Mouse (Mus musculus): Measurements from ENCODE around the gene Ezr. TPM values are rescaled to one million over a fixed set of nuclear protein-coding genes. Genes with fewer than 3 reads are reported as not detected.
"Not testable (repeated sequence)": the region's sequence is repeated elsewhere in the genome, so short reads cannot be mapped to it uniquely, and the experiment has no call there.

The Ezr gene
- polyA plus RNA-seq, 1 experiment from 2014 or later: 31.9 TPM

- not testable (repeated sequence) for H3K4me2 ChIP-seq (ENCODE audit: low read length); H3K4me1 ChIP-seq (ENCODE audit: control insufficient read depth, insufficient read depth, low read length); H3K9ac ChIP-seq (ENCODE audit: low read depth, low read length); H3K4me3 ChIP-seq (ENCODE audit: low read depth, low read length); H3K36me3 ChIP-seq (ENCODE audit: control insufficient read depth, insufficient read depth, low read length); H3K27me3 ChIP-seq (ENCODE audit: control insufficient read depth, insufficient read depth, low read depth, low read length); H3K9me3 ChIP-seq (replicated peaks; ENCODE audit: control insufficient read depth, low read length, poor library complexity, severe bottlenecking); ATAC-seq; H3K27ac ChIP-seq (ENCODE audit: low read length)
- 57% methylated on average over 1 of the region's 8 CpGs for WGBS
Measured at GRCm38 (mm10) chr17:6702625-6703221, 79.9 kb downstream of the Ezr start.

DNA sequence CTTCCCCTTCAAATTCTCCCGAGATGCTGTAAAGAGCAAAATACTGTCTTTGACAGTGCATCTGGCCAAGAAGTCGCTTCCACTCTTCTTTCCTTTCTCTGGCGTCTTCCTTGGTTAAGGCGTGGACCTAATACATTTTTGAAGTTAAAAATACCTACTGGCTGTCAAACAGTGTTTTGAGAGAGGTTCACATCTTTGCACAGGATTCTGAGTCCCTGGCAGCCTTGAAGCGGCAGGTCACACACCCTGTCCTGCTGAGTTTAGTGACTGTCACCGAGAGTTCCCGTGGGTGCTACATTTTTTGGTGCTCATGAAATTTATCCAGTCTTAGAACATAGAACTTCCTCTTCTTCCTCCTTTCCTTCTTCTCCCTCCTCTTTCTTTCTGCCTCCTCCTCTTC, 82.5 kb downstream of the Ezr start:
- H3K27me3 ChIP-seq (ENCODE audit: control insufficient read depth, insufficient read depth, low read depth, low read length); H3K36me3 ChIP-seq (ENCODE audit: control insufficient read depth, insufficient read depth, low read length); H3K27ac ChIP-seq (ENCODE audit: low read length); H3K4me3 ChIP-seq (ENCODE audit: low read depth, low read length); ATAC-seq; H3K9me3 ChIP-seq (replicated peaks; ENCODE audit: control insufficient read depth, low read length, poor library complexity, severe bottlenecking); H3K4me2 ChIP-seq (ENCODE audit: low read length); H3K9ac ChIP-seq (ENCODE audit: low read depth, low read length); H3K4me1 ChIP-seq (ENCODE audit: control insufficient read depth, insufficient read depth, low read length): not testable (repeated sequence)
- 74% methylated on average over 3 of the region's 7 CpGs for whole genome bisulfite sequencing

DNA sequence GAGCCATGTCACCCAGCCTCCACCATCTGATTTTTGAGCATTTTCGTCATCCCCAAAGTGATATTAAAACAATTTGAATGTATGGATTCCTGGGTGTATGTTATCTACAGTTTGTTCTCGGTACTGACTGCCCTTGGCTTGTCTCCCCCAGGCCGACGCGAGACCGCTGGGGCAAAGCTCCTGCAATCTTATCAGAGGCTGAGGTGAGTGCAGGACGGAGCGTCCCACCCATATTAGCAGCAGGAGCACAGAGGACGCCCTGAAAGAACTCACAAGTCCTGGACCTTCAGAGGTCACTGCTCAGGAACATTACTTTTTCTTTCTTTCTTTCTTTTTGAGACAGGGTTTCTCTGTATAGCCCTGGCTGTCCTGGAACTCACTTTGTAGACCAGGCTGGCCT, 83.1 kb downstream of the Ezr start:
- not testable (repeated sequence) for H3K4me3 ChIP-seq (ENCODE audit: low read depth, low read length); H3K4me2 ChIP-seq (ENCODE audit: low read length); H3K9me3 ChIP-seq (replicated peaks; ENCODE audit: control insufficient read depth, low read length, poor library complexity, severe bottlenecking); H3K36me3 ChIP-seq (ENCODE audit: control insufficient read depth, insufficient read depth, low read length); ATAC-seq; H3K27me3 ChIP-seq (ENCODE audit: control insufficient read depth, insufficient read depth, low read depth, low read length); H3K4me1 ChIP-seq (ENCODE audit: control insufficient read depth, insufficient read depth, low read length); H3K27ac ChIP-seq (ENCODE audit: low read length); H3K9ac ChIP-seq (ENCODE audit: low read depth, low read length)
- WGBS: 93% methylated on average over 8 of the region's 9 CpGs

DNA sequence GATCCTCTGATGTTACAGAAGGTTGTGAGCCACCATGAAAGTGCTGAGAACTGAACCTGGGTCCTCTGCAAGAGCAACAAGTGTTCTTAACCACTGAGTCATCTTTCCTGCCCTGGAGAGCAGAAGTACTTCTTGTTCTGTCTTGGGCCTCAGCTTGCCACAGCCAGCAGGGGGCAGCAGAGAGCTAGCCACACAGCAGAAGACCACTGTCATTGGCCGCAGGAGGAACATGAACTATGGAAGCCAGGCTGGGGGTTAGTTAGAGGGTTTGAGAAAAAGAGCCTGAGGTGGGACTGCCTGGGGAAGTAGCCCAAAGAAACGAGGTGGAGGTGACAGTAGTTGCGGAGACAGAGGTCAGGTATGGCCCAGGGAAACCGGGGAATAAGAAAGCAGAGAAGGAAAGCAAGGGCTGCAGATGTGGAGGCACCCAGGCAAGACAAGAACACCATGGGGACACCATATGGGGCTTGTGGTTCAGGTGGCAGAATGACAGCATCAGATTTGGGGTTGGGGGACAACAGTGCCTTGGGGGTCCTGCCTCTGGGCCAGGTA, 85.3 kb downstream of the Ezr start:
- not testable (repeated sequence) for H3K9ac ChIP-seq (ENCODE audit: low read depth, low read length); H3K27me3 ChIP-seq (ENCODE audit: control insufficient read depth, insufficient read depth, low read depth, low read length); H3K4me1 ChIP-seq (ENCODE audit: control insufficient read depth, insufficient read depth, low read length); H3K9me3 ChIP-seq (replicated peaks; ENCODE audit: control insufficient read depth, low read length, poor library complexity, severe bottlenecking); H3K4me2 ChIP-seq (ENCODE audit: low read length); H3K36me3 ChIP-seq (ENCODE audit: control insufficient read depth, insufficient read depth, low read length); H3K27ac ChIP-seq (ENCODE audit: low read length); H3K4me3 ChIP-seq (ENCODE audit: low read depth, low read length)
- WGBS: 58% methylated on average over 2 of the region's 4 CpGs
- peak; percentile 53; the same call in 1 of the 2 replicates for ATAC-seq

DNA sequence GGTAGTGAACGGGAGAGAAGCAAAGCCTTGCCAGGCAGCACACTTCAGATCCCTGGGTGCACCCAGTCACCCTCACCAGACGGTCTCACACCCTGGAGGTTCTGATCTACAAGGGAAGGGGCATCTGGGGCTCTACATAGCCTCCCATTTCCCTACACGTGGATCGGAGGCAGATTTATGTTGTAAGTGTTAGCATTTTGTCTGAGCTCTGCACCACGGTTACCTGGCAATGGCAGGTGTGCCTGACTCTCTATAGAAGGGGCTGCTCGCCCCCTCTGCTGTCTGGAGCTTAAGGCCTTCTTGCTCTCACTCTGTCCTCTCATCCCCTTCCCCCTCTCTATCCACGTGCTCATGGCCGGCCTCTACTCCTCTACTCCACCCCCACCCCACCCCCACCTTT, 86.1 kb downstream of the Ezr start:
- WGBS: 55% methylated on average over 7 of the region's 8 CpGs
- H3K27me3 ChIP-seq (ENCODE audit: control insufficient read depth, insufficient read depth, low read depth, low read length); H3K36me3 ChIP-seq (ENCODE audit: control insufficient read depth, insufficient read depth, low read length); H3K4me1 ChIP-seq (ENCODE audit: control insufficient read depth, insufficient read depth, low read length); H3K9ac ChIP-seq (ENCODE audit: low read depth, low read length); H3K4me3 ChIP-seq (ENCODE audit: low read depth, low read length); H3K27ac ChIP-seq (ENCODE audit: low read length); H3K9me3 ChIP-seq (replicated peaks; ENCODE audit: control insufficient read depth, low read length, poor library complexity, severe bottlenecking); H3K4me2 ChIP-seq (ENCODE audit: low read length); ATAC-seq: not testable (repeated sequence)

DNA sequence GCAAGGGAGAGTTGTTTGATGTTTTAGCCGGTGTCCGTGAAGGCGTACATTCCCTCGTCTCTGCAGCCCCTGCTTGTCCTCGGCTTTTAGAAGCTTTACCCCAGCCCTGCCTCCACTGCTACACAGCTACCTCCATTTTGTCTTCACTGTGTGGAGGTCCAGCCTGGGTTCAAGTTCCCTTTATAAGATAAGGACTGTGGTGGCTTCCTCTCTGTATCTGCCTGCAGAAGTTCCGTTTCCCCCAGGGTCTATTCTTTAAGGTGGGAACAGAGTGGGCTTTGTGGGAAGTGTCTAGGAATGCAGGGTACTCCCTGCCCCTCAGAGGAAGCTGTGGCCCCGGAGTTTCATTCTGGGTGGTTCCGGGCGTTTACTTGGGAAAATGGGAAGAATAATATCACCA, 86.9 kb downstream of the Ezr start:
- ATAC-seq; H3K9me3 ChIP-seq (replicated peaks; ENCODE audit: control insufficient read depth, low read length, poor library complexity, severe bottlenecking); H3K27ac ChIP-seq (ENCODE audit: low read length); H3K4me2 ChIP-seq (ENCODE audit: low read length); H3K4me3 ChIP-seq (ENCODE audit: low read depth, low read length); H3K27me3 ChIP-seq (ENCODE audit: control insufficient read depth, insufficient read depth, low read depth, low read length); H3K4me1 ChIP-seq (ENCODE audit: control insufficient read depth, insufficient read depth, low read length); H3K36me3 ChIP-seq (ENCODE audit: control insufficient read depth, insufficient read depth, low read length); H3K9ac ChIP-seq (ENCODE audit: low read depth, low read length): not testable (repeated sequence)
- 72% methylated on average over 9 of the region's 9 CpGs for WGBS

DNA sequence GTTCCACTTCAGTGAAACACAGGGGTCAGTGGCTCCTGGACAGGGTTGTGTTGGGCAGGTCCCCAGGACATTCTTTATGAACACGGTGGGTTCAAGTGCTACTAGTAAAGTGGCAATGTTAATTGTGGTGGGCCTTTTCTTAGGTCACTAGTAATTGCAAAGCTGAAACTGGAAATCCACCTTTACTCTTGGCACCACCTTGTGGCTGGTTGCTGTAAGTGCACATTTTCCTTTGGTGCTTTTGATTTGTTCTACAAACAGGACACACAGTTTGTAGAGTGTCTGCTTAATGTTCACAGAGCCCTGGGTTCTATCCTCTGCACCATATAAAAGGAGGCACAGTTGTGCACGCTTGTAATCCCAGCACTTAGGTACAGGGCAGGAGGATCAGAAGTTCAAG, 91.0 kb downstream of the Ezr start:
- H3K4me2 ChIP-seq (ENCODE audit: low read length); H3K9me3 ChIP-seq (replicated peaks; ENCODE audit: control insufficient read depth, low read length, poor library complexity, severe bottlenecking); H3K27ac ChIP-seq (ENCODE audit: low read length); H3K9ac ChIP-seq (ENCODE audit: low read depth, low read length); H3K4me1 ChIP-seq (ENCODE audit: control insufficient read depth, insufficient read depth, low read length); H3K36me3 ChIP-seq (ENCODE audit: control insufficient read depth, insufficient read depth, low read length); H3K27me3 ChIP-seq (ENCODE audit: control insufficient read depth, insufficient read depth, low read depth, low read length); ATAC-seq; H3K4me3 ChIP-seq (ENCODE audit: low read depth, low read length): not testable (repeated sequence)
- 17% methylated on average over 2 of the region's 2 CpGs for WGBS

DNA sequence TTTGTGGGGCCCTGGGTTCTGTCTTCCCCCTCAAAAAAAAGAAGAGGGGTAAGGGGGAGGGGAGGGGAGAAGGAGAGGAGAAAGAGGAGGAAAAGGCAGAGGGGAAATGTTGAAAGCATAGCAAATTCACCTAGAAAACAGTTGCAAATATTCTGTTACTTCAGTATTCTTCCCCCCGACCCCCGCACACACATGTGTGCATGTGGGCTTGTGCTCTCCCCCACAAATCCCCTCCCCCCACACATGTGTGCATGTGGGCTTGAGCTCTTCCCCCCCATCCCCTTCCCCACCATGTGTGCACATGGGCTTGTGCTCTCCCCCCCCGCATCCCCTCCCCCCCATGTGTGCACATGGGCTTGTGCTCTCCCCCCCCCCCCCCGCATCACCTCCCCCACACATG, 93.2 kb downstream of the Ezr start:
- H3K27ac ChIP-seq (ENCODE audit: low read length); H3K4me3 ChIP-seq (ENCODE audit: low read depth, low read length); H3K9me3 ChIP-seq (replicated peaks; ENCODE audit: control insufficient read depth, low read length, poor library complexity, severe bottlenecking); H3K4me2 ChIP-seq (ENCODE audit: low read length); ATAC-seq; H3K27me3 ChIP-seq (ENCODE audit: control insufficient read depth, insufficient read depth, low read depth, low read length); H3K36me3 ChIP-seq (ENCODE audit: control insufficient read depth, insufficient read depth, low read length); H3K9ac ChIP-seq (ENCODE audit: low read depth, low read length); H3K4me1 ChIP-seq (ENCODE audit: control insufficient read depth, insufficient read depth, low read length): not testable (repeated sequence)
- 94% methylated on average over 2 of the region's 4 CpGs for WGBS

Measured in midbrain, embryonic 16.5 days (tissue).